Mouse (Mus musculus) large intestine, adult 2 months (tissue): ENCODE results near the gene Gm1043. TPM values are rescaled to one million over a fixed set of nuclear protein-coding genes. Genes with fewer than 3 reads are reported as not detected.

Experiments used
- DNase-seq: peaks from one replicate; pipeline ENCODE4 v3.0.0-alpha.2; 2012; ENCODE audit warnings: low read depth, low spot score
- WGBS: fragments of 180-500 bp; shearing (Covaris S2); methylation state at CpG from one replicate; pipeline ENCODE4 v1.1.7; 2018; 5-methylcytosine and 5-hydroxymethylcytosine counted together
- polyA plus RNA-seq: library from polyadenylated mRNA; depleted of rRNA; stranded (reverse); fragments of >200 nt; gene quantifications from 2 replicates; pipeline ENCODE4 v1.2.3, GENCODE M21; 2012

The Gm1043 gene
- polyA plus RNA-seq, 1 experiment: 0.60 TPM

DNA sequence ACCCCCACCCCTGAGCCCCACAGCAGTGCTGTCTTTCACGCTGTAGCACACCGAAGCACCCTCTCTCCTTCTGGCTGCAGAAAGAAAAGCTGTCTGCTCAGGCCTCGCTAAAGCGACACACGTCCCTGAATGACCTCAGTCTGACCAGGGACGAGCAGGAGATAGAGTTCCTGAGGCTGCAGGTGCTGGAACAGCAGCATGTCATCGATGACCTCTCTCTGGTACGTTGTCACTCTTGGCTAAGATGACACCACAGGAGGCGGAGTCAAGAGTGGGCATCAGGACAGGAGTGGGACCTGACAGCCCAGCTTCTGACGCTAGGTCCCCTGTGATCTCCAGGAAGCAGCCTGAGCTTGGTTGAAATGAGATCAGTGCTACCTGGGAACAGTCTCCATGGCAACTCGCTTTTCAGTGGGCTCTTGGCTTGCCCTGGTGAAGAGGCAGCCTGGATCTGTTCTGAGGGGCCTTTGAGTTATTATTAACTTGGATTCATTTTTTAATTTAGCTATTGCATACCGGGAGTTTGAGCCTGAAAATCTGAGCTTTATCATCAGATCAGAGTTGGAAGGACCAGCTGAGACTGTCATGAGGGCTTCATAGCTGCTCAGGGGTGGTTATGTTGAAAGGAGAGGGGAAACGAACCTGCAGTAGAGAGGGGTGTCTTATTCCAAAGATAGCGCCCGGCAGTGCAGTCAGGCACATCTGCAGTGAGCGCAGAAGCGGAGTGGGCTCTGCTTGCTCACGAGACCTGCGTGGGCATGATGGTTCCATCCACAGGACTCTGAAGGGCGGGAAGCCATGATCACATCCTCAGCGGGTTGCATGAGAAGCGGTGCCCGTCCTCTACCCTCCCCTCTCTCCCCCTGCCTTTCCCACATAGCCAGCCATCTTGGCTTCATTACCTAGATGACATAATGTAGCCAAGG, 20.6 kb downstream of the Gm1043 start:
- WGBS: 84% methylated on average over 23 of the region's 23 CpGs
- DNase-seq: no peak

DNA sequence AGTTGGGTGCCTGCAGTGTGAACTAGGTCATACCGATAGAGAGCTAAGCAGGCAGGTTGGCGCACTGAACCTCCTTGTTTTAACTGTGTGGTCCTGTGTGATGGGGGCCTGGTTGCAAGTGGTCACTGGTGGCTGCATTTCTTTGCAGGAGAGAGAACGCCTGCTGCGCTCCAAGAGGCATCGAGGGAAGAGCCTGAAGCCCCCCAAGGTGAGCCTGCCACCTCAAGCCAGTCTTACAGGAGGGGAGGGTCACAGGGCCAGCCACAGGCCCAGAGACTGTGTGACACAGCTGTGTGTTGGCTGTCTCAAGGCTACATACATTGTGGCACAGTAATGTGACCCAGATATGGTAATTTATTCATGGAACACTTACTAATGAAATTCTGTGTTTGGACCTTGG, 21.9 kb downstream of the Gm1043 start:
- 94% methylated on average over 5 of the region's 5 CpGs for WGBS
- DNase-seq: no peak

DNA sequence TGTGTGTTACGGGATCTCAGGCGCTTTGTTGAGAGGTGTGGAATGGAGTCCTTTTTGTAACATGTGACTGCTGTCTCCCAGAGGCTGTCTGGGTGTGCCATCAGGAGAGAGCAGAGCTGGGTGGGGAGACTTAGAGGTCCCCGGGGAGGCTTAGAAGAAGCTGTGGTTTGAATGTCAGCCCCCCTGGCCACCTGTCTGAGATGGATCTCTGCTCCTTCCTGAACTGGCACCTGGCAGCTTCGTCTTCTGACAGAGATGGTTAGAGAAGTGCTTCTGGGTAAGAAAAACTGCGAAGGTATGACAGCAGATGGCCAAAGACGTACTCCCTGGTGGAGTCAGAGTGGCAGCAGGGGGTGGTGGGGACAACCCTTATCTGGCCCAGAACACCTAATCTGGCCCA, 22.4 kb downstream of the Gm1043 start:
- WGBS: 84% methylated on average over 6 of the region's 6 CpGs

DNA sequence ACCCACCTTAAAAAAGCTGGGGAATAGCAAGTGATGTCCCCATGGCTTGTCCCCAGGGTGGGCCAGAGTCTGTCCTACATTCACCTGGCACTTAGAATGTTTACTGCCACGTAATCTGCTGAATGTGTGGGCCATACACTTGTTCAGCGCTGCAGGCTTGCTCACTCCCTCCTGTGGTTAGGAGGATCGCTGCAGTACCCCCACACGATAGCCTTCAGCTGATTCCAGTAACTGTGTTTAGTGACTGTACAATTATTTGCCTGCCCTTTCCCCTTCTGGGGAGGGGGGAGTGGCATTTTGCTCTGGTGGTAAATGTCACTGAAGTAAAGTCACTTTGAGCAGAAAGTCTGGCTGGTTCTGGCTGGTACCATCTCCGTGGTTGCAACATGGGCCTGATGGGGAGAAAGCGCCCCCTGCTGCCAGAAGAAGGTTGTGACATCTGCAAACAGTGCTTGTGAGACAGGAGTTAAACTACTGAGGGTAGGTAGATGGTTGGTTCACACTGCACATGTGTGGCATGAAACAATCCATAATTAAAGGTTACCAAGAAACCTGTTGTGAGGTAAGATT, 24.2 kb downstream of the Gm1043 start:
- DNase-seq: peak; percentile 46
- 28% methylated on average over 6 of the region's 6 CpGs for WGBS

More for the DNA sequence above, 22.4 kb downstream of the Gm1043 start:
- DNase-seq: no peak

DNA sequence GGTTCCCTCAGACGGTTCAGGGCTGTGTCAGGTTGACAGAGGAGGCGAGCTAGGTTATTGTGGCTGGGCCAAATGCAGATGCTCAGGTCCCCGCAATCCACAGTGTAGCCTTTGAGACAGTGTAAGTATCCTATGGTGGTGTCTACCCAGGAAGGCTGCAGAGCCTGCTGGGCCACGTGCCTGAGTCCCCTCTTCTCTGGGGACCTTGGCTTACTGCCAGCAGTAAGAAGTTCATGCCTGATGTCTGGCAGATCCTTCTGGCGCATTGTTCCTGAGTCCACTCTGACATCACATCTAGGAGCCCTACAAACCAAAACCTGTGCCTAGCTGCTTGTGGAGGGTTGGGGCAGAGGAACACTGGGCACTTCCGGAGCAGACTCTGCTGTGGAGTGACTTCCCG, 27.2 kb downstream of the Gm1043 start:
- 72% methylated on average over 7 of the region's 7 CpGs for WGBS
- no peak for DNase-seq

DNA sequence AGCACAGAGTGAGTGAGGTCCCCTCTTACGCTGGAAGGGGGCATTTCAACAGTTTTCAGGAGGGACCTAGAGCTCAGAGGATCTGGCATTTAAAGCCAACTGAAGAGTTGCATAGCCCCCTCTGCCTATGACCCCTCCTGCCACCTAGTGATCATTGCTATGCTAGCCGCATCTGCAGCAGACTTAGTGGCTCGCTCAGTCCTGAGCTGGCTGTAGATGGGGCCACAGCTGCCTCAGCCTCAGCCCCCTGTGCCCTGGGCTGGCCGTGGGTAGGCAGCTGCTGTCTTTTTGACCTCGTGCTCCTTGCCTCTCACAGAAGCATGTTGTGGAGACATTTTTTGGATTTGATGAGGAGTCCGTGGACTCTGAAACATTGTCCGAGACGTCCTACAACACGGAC, 32.0 kb downstream of the Gm1043 start:
- WGBS: 77% methylated on average over 9 of the region's 9 CpGs
- no peak for DNase-seq

DNA sequence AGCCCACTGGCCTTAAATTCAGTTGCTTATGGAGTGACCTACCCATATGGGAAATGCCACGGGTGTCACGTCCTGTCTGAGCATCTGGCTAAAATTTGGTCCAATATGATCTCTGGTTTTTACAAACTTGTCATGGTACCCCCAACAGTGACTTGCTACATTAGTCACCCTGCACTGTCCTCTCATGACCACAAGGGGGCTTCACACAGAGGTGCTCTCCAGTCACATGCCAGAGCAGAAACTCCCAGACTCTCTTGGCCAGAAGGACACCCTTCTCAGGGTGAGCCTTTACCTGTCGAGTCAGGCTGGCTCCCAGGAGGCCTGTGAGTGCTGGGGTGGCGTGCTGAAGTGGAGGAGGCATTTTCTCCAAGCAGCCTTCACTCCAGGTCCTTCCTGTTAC, 33.1 kb downstream of the Gm1043 start:
- DNase-seq: no peak
- 63% methylated on average over 4 of the region's 4 CpGs for WGBS

DNA sequence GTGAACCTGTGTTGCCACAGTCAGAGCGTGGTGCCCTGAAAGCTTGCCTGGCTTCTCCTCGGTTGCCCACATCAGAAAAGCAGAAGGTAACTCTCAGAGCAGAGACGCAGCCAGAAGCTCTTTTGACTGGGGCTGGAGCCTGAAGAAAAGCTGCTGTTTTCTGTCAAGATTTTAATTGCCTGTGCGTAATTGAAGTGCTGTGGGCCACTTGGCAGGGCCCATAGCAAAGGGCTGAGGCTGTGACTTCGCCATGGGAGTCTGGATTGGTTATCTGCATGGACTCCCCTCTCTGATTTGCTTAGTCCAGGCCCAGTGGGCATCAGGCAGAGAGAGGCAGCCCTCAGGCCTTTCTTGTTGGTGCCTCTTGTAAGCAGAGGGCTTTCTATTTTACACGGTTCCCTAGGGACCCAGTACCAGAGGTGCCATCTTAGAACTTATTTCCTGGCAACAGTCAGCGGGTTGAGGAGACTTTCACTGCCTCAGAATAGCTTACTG, 36.1 kb downstream of the Gm1043 start:
- no peak for DNase-seq
- WGBS: 80% methylated on average over 7 of the region's 7 CpGs

DNA sequence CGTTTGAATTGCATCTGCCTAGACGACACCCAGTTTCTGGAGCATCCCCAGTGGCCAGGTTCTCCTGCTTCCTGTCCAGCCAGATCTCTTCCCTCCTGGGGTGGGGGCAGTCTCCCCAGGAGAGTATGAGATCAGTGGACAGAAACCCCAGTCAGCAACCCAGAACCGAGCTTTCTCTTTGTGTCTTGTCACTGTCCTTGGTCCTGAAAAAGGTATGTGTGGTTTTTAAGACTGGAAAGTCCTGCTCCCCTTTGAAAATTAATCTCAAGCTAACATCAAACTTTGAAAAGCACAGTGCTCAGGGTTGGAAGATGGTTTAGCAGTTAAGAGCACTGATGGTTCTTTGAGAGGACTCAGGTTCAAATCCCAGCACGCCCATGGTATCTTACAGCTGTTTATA, 46.7 kb downstream of the Gm1043 start:
- WGBS: 60% methylated on average over 4 of the region's 4 CpGs
- no peak for DNase-seq

DNA sequence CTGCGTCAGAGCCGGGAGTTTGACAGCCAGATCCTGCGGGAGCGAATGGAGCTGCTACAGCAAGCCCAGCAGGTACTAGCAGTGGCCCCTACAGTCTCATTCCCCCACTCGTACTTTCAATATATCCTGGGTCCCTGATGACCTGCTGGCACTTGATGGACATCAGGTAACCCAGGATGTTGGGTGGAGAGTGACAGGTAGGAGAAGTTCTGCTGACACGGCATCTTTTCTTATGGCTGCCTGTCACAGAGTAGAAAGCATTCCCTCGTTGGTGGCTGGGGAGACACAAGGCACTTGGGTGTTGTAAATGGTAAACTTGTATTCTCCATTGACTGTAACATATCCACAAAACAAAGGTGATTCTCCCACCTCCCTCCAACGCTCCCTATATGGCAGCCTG, 56.6 kb downstream of the Gm1043 start:
- 79% methylated on average over 8 of the region's 8 CpGs for WGBS
- DNase-seq: no peak

DNA sequence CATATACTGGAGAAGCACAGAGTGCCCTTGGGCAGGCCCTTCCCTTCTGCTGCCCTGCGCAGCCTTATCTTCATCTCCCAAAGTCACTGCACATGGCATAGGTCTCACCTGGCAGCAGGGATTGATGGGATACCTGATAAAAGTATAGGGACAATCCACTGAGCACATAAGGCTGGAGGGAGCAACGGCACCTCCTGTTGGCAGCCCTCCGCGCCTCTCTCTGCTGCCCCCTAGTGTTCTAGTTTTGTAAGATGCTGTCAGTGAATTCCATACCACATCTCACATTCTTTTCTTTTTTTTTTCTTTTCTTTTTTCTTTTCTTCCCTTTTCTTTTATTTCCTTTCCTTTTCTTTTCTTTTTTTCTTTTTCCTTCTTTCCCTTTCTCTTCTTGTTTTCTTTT, 62.4 kb downstream of the Gm1043 start:
- peak; percentile 10 for DNase-seq
- 7% methylated on average over 4 of the region's 4 CpGs for WGBS

DNA sequence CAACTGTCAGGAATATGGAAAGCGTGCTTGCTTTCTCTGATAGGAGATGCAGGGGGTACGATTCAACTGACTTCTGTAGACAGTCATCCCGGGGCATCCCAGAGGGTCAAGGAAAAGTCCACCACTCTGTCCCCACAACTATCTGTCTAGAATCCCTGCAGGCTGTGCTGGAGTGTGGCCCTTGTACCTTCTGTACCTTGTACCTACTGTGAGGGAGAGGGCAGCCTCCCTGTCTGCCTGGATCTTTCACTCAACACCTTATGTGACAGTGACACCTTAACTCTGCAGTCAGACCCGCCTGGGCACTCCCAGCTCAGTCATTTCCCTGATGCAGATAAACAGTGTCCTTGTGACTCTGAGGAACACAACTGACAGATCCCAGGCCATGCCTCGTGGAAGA, 65.5 kb downstream of the Gm1043 start:
- DNase-seq: no peak
- 54% methylated on average over 5 of the region's 5 CpGs for WGBS

DNA sequence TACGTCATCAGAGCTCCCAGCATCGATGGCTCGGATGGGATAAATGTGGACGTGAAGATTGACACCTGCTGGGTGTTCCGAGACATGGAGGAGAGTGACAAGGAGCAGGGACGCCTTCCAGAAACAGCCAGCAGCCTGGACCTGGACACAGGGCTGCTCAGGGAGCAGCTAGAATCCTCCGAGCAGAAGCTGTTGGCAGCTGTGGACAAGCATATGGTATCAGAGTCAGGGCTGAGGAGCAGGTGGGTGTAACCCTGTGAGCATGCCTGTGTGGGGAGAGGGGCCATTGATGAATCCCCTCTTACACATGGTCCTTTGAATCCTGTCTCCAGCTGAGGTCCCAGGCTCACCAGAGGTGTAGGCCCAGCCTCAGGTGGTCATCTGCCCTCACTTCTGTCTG, 69.3 kb downstream of the Gm1043 start:
- 77% methylated on average over 7 of the region's 7 CpGs for WGBS
- no peak for DNase-seq

DNA sequence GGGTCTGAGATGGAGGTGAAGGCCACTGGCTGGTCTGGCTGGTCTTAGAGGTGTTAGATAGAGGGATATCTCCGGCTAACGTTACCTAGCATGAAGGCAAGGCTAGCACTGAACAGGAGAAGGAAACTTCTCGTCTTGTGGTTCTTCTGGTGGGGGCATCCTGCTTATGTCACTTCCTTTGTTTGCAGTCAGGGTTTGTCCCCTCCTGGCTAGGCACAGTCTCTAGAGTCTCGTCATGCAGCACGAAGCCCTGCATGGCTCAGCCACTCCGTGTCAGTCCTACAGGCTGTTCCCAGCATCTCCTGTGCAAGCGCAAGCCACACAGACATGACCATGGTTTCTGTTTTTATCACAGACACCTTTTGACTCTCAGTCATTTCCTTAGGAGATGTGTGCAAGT, 73.2 kb downstream of the Gm1043 start:
- no peak for DNase-seq
- WGBS: 69% methylated on average over 7 of the region's 7 CpGs

DNA sequence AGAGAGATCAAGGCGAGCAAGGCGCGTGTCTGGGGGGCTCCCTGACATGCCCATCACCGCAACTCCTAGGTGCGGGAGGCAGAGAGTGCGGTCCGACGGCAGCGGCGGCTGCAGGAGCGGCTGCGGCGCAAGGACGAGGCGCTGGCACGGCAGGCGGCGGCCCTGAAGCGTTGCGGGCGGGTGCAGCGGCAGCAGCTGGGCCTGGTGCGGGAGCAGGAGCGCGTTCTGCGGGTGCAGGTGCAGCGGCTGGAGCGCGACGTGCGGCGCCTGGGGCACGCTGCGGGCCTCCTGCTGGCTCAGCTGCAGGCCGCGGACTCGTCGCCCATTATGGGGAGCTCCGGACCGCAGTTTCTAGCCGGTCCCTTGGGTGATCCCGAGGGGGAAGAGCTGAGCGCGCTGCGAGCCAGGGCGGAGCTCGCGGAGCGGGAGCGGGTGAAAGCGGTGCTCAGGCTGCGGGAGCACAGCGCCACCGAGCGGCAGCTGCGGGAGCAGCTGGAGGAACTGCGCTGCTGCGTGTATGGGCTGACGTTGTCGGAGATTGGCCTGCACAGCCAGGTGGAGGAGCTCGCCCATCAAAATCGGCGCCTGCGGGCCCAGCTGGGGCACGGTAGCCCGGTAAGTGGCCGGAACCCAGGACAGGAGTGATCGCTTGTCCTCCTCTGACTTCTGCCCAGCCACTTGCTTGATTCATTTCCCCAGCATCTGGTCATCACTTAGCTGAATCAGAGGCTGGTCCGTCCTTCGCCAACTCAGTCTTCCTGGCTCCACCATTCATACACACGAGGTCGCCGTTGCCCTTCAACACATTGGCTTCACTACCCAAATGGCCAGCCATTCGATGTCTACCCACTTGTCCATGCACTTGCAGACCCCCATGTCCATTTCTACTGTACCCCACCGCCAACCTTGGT, 78.0 kb downstream of the Gm1043 start:
- DNase-seq: no peak
- 7% methylated on average over 75 of the region's 75 CpGs for WGBS

DNA sequence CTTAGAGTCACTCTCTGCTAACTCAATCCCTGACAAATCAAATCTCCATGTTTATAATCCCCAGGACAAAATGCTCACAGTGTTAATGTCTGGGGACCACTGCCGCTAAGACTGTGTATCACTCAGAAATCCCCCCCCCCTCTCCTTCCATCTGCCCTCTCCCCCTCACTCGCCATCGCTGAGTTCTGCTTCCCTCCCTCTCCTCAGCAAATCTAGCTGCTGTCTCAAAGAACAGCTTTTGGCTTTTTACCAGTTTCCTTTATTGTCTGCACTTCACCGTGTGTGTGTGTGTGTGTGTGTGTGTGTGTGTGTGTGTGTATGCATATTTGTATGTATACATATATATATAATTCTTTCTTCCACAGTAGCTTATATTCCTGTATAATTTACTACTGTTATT, 91.3 kb downstream of the Gm1043 start:
- WGBS: 35% methylated on average over 4 of the region's 4 CpGs
- no peak for DNase-seq

DNA sequence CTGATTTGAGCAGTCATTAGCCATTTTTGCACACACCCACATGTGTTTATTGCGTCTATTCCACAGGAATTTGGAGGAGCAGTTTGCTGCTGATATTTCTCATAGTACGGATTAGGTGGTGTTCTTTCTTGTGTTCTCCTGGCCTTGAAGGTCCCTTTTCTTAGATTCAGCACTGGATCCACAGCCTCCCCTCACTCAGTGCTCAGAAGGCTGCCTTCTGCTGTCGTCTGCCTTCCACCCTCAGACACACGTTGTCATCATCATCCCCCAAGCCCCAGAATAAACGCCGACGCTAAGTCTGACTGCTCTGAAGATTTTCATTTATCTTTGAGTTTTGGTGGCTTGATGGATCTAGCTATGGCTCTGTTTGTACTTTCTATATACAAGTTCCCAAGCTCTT, 91.9 kb downstream of the Gm1043 start:
- DNase-seq: no peak
- 57% methylated on average over 7 of the region's 7 CpGs for WGBS

DNA sequence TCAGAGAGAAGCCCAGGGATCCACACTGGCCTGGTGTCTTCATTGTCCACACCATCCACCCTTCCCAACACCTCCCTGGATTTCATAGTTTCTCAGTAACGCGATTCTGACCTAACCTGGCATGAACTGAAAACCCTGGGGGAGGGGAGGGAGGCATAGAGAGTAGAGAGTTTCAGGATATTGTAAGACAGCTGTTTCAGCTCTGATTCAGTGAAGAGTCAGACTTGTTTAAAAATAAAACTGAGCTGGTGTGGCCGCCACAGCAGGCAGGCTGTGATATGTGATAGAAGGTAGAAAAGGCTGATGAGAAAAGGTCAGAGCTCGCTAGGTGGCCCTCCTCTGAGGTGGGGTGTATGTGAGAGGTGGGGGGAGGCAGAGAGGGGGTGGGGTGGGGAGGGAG, 93.6 kb downstream of the Gm1043 start:
- no peak for DNase-seq
- 48% methylated on average over 4 of the region's 4 CpGs for WGBS

DNA sequence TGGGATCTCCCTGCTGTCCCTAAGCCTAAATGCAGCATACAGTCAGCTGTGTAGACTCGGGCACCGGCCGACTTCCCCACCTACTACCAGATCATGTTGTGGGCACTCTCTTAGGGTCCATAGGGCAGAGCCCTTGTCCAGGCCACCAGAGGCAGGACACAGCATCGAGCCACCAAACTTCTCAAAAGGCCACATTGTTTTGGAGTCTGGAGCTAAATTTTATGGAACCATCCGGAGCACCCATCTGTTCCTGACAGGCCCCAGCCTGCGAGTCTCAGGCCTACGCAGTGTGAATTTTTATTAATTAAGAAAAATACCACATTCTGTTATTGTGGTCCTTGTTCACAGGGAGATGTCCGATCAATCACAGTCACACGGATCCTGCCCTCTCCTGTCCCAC, 94.7 kb downstream of the Gm1043 start:
- 88% methylated on average over 9 of the region's 9 CpGs for WGBS
- DNase-seq: no peak

DNA sequence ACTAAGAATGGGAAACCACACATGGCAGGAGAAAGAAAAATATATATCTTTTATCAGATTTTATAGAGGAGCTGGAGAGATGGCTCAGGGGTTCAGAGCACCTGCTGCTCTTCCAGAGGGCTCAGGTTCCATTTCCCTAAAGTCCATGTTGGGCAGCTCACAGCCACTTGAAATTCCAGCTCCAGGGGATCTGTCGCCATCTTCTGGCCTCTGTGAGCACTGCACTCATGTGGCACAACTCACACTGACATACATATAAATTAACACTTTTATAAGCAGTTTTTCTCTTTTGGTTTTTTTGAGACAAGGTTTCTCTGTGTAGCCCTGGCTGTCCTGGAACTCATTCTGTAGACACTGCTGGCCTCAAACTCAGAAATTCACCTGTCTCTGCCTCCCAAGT, 95.5 kb downstream of the Gm1043 start:
- WGBS: 63% methylated on average over 1 of the region's 1 CpGs
- DNase-seq: no peak
